Mouse (Mus musculus) cerebellum, adult 2 months (tissue): ENCODE data around the gene Serf1.

ENCODE experiments used
- CTCF ChIP-seq: fragments of 200-500 bp; IDR thresholded peaks from 2 replicates; pipeline ENCODE4 v1.5.1; 2011; ENCODE audit warnings: low read depth, mild to moderate bottlenecking, control low read depth, low read length, moderate library complexity, borderline replicate concordance; ENCODE audit not compliant: insufficient read depth
- POLR2A ChIP-seq: fragments of 200-500 bp; IDR thresholded peaks from 2 replicates; pipeline ENCODE4 v1.6.1; 2011; ENCODE audit warnings: low read length, control low read depth, borderline replicate concordance; ENCODE audit not compliant: insufficient read depth

- TF ChIP-seq CTCF (no peak), POLR2A (peak; percentile 46; the same call in 1 of the 2 replicates)
These were observed at the start of gene Serf1 for GRCm38 (mm10) chr13:100107652-100108472.
